Comparison of ENCODE assay signal across 7 mouse cellular contexts in the genomic region with DNA sequence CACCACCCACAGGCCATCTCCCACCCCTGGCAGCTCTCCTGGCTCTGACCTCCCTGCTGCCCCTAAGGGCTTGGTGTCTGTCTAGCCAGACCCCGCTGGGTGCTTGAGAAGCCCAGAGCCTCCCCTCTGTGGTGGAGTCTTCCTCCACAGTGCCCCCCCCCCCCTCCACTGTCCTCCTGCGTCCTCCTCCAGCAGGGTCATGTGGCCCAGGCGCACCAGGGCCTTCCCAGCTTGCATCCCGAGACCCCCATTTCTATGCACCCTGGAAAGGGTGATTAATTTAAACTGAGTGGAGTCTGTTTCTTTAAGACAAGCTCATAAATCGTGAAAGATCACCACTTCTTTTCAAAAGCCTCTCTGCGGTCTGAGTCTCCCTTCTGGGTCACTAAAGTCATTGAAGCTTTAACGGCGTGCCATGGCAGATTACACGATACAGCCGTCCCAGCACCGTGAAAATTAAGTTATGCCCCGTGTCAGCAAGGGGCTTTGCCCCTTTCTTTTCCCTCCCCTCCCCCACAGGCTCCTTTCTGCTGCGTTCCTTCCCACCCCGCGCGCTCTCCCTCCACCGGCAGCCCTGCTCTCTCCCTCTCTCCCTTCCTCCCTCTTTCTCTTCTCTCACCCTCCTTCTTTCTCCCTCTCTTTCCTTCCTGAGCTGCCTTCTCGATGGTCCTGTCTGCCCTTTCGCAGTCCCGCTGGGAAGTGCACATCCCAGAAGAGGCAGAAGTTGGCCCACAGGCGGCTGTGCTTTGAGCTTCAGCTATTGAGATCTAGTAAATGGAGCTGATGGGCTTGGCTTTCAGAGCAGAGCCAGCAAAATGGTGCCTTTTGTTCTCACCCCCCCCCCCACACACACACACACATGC. TPM values are rescaled to one million over a fixed set of nuclear protein-coding genes. Genes with fewer than 3 reads are reported as not detected.
DNase-seq lines count a peak whose midpoint lies in the region; ATAC-seq and TF ChIP-seq lines count a peak whose summit lies in the region.

No protein-coding gene starts in this region.

- H3K27me3 ChIP-seq in lung, postnatal 0 days (replicated peaks; ENCODE audit: insufficient read depth, low read length), result no peaks in the 10 kb centered on the region
- no peaks in the 10 kb centered on the region for H3K27me3 ChIP-seq in limb, embryonic 13.5 days
- no peaks in the 10 kb centered on the region for H3K27me3 ChIP-seq in stomach, postnatal 0 days (ENCODE audit: control insufficient read depth, insufficient read depth, low read length)
- H3K27me3 ChIP-seq in thymus, adult 2 months (ENCODE audit: control insufficient read depth, insufficient read depth, low read length), result no peaks in the 10 kb centered on the region

- H3K9me3 ChIP-seq in lung, postnatal 0 days (ENCODE audit: low read length), result no peaks in the 10 kb centered on the region
- peaks cover 12% of the 10 kb centered on the region for H3K9me3 ChIP-seq in limb, embryonic 13.5 days
- H3K9me3 ChIP-seq in stomach, postnatal 0 days (ENCODE audit: control insufficient read depth, low read length), result no peaks in the 10 kb centered on the region

- ATAC-seq in lung, postnatal 0 days, result no peak
- ATAC-seq in limb, embryonic 13.5 days (ENCODE audit: low FRiP score, low read depth), result peak; percentile 77
- ATAC-seq in stomach, postnatal 0 days (ENCODE audit: low FRiP score, low TSS enrichment), result 0 out of 2 replicates have a peak, but pooled peaks have one; percentile 32

- H3K4me1 ChIP-seq in lung, postnatal 0 days (ENCODE audit: insufficient read depth, low read depth, low read length), result no peaks in the 10 kb centered on the region
- peaks cover 31% of the 10 kb centered on the region for H3K4me1 ChIP-seq in limb, embryonic 13.5 days
- no peaks in the 10 kb centered on the region for H3K4me1 ChIP-seq in stomach, postnatal 0 days (replicated peaks; ENCODE audit: control insufficient read depth, insufficient read depth)
- no peaks in the 10 kb centered on the region for H3K4me1 ChIP-seq in thymus, adult 2 months (replicated peaks; ENCODE audit: control insufficient read depth, insufficient read depth, low read length)

- TF ChIP-seq EP300 in lung, postnatal 0 days (IDR thresholded peaks at IDR 0.05), result no peak
- no peak for TF ChIP-seq EP300 in stomach, postnatal 0 days (optimal IDR thresholded peaks at IDR 0.05)

- TF ChIP-seq CTCF in lung, postnatal 0 days (IDR thresholded peaks at IDR 0.05), result no peak
- TF ChIP-seq CTCF in stomach, postnatal 0 days (IDR thresholded peaks at IDR 0.05; ENCODE audit: low read depth), result no peak
- no peak for TF ChIP-seq CTCF in thymus, adult 2 months (IDR thresholded peaks at IDR 0.05; ENCODE audit: borderline replicate concordance, control insufficient read depth, extremely low read depth, insufficient read depth, low read length, poor library complexity)

- no peak overlapping the region for H3K9ac ChIP-seq in lung, postnatal 0 days (replicated peaks; ENCODE audit: low read depth)
- H3K9ac ChIP-seq in limb, embryonic 13.5 days, result peak overlapping the region; percentile 53
- peak overlapping the region; percentile 41; the same call in 1 of the 2 replicates for H3K9ac ChIP-seq in stomach, postnatal 0 days (ENCODE audit: low read length)

- H3K36me3 ChIP-seq in lung, postnatal 0 days (ENCODE audit: insufficient read depth, low read length), result no peaks in the 10 kb centered on the region
- no peaks in the 10 kb centered on the region for H3K36me3 ChIP-seq in limb, embryonic 13.5 days
- no peaks in the 10 kb centered on the region for H3K36me3 ChIP-seq in stomach, postnatal 0 days (ENCODE audit: control insufficient read depth, insufficient read depth, low read length)
- H3K36me3 ChIP-seq in thymus, adult 2 months (ENCODE audit: control insufficient read depth, insufficient read depth, low read length), result no peaks in the 10 kb centered on the region

- no peak overlapping the region for H3K27ac ChIP-seq in lung, postnatal 0 days (ENCODE audit: low read length)
- peak overlapping the region; percentile 88 for H3K27ac ChIP-seq in limb, embryonic 13.5 days
- H3K27ac ChIP-seq in stomach, postnatal 0 days (replicated peaks), result no peak overlapping the region
- H3K27ac ChIP-seq in thymus, adult 2 months (ENCODE audit: control insufficient read depth, insufficient read depth, low read length), result no peak overlapping the region

- peak overlapping the region; percentile 49 for H3K4me2 ChIP-seq in lung, postnatal 0 days (replicated peaks; ENCODE audit: low read depth, low read length)
- peak overlapping the region; percentile 62 for H3K4me2 ChIP-seq in limb, embryonic 13.5 days (replicated peaks)
- H3K4me2 ChIP-seq in stomach, postnatal 0 days (replicated peaks; ENCODE audit: low read depth), result peak overlapping the region; percentile 45

- no peak for TF ChIP-seq POLR2A in thymus, adult 2 months (IDR thresholded peaks at IDR 0.05; ENCODE audit: control insufficient read depth, extremely low read depth, insufficient read depth, low read length, poor library complexity)

- H3K4me3 ChIP-seq in lung, postnatal 0 days (ENCODE audit: low read depth, low read length), result no peak overlapping the region
- peak overlapping the region; percentile 30 for H3K4me3 ChIP-seq in limb, embryonic 13.5 days
- 0 out of 2 replicates have a peak overlapping the region, but pooled peaks have one; percentile 13 for H3K4me3 ChIP-seq in stomach, postnatal 0 days (ENCODE audit: low read depth, low read length)
- H3K4me3 ChIP-seq in thymus, adult 2 months (ENCODE audit: control insufficient read depth, insufficient read depth, low read length), result no peak overlapping the region

- WGBS in lung, postnatal 0 days, result 5% methylated on average over 21 of the region's 21 CpGs
- 3% methylated on average over 21 of the region's 21 CpGs for WGBS in limb, embryonic 13.5 days
- 11% methylated on average over 21 of the region's 21 CpGs for WGBS in stomach, postnatal 0 days
- WGBS in thymus, adult 2 months, result 19% methylated on average over 21 of the region's 21 CpGs

- peak; percentile 8 for DNase-seq in lung, postnatal 0 days (ENCODE audit: low spot score)
- DNase-seq in lung, postnatal 14 days, result no peak
- peak; percentile 67 for DNase-seq in forelimb bud, embryonic 11.5 days (ENCODE audit: low read depth, low spot score)
- no peak for DNase-seq in stomach, postnatal 0 days (ENCODE audit: low spot score)
- no peak for DNase-seq in thymus, adult 2 months
- no peak for DNase-seq in ovary, postnatal 14 days (ENCODE audit: low spot score)

RNA-seq across cellular contexts. Expression of gene Gas1, which starts 29.9 kb away (rescaled TPM):
- 20.3 and 22.5 TPM in 2 replicates for polyA plus RNA-seq in lung, postnatal 0 days (2015; fragmentation: Nextera tagmentation; extraction: Ambion mirVana)
- polyA plus RNA-seq in limb, embryonic 13.5 days (2015; fragmentation: Nextera tagmentation; extraction: Ambion mirVana), result 264 and 265 TPM in 2 replicates
- polyA plus RNA-seq in stomach, postnatal 0 days (2015; fragmentation: Nextera tagmentation; extraction: Ambion mirVana), result 62.4 and 78.9 TPM in 2 replicates
- polyA plus RNA-seq in thymus, adult 2 months (2012; rRNA removed), result 58.7 and 66.8 TPM in 2 replicates

Comparison
In these comparisons a context has a peak if more than half of its experiments do, and no peak if none do; other contexts are left out.
1. DNase-seq: peak in lung, postnatal 0 days (single experiment) and forelimb bud, embryonic 11.5 days (single experiment); none in lung, postnatal 14 days (single experiment), stomach, postnatal 0 days (single experiment), thymus, adult 2 months (single experiment) and ovary, postnatal 14 days (single experiment).
2. H3K4me3 ChIP-seq: peak in limb, embryonic 13.5 days (single experiment) and stomach, postnatal 0 days (single experiment); none in lung, postnatal 0 days (single experiment) and thymus, adult 2 months (single experiment).
3. Peak in every context shown above with its lines, with median percentiles within 50 percentile points of each other: H3K4me2 ChIP-seq.